Mouse (Mus musculus) ES-Bruce4 (cell line): ENCODE results near the gene Desi1. TPM values are rescaled to one million over a fixed set of nuclear protein-coding genes. Genes with fewer than 3 reads are reported as not detected.

ENCODE experiments used
- H3K27ac ChIP-seq: 2 replicates; pipeline ENCODE4 v1.5.1; 2012; ENCODE audit warnings: low read length, inconsistent platforms; ENCODE audit not compliant: insufficient read depth
- H3K27me3 ChIP-seq: 2 replicates; pipeline ENCODE4 v1.6.1; 2012; ENCODE audit warnings: mild to moderate bottlenecking, low read length, inconsistent platforms; ENCODE audit not compliant: control insufficient read depth, poor library complexity, insufficient read depth, severe bottlenecking
- H3K36me3 ChIP-seq: 2 replicates; pipeline ENCODE4 v1.6.1; 2012; ENCODE audit warnings: inconsistent platforms, mild to moderate bottlenecking, low read length, moderate library complexity; ENCODE audit not compliant: control insufficient read depth, poor library complexity, insufficient read depth, severe bottlenecking
- H3K4me1 ChIP-seq: one replicate; pipeline ENCODE4 v1.8.1; 2011; ENCODE audit warnings: low read length; ENCODE audit not compliant: control insufficient read depth, insufficient read depth
- H3K4me3 ChIP-seq: 2 replicates; pipeline ENCODE4 v1.5.1; 2011; ENCODE audit warnings: low read depth, mild to moderate bottlenecking, low read length
- H3K9ac ChIP-seq: 2 replicates; pipeline ENCODE4 v1.6.1; 2012; ENCODE audit warnings: low read depth, mild to moderate bottlenecking, inconsistent platforms; ENCODE audit not compliant: poor library complexity, severe bottlenecking
- H3K9me3 ChIP-seq: replicated peaks from 2 replicates; pipeline ENCODE4 v1.6.1; 2012; ENCODE audit warnings: mild to moderate bottlenecking, low read length, inconsistent platforms; ENCODE audit not compliant: control insufficient read depth, poor library complexity, insufficient read depth, severe bottlenecking
- CTCF ChIP-seq: IDR thresholded peaks from one replicate; pipeline ENCODE4 v1.8.1; 2011; ENCODE audit warnings: low read depth, low read length
- EP300 ChIP-seq: IDR thresholded peaks from 2 replicates; pipeline ENCODE4 v1.6.1; 2011; ENCODE audit warnings: low read depth, low read length; ENCODE audit not compliant: insufficient read depth
- POLR2A ChIP-seq: IDR thresholded peaks from one replicate; pipeline ENCODE4 v1.8.1; 2011; ENCODE audit warnings: low read length; ENCODE audit not compliant: insufficient read depth
- polyA plus RNA-seq: library from polyadenylated mRNA; stranded (reverse); fragments of >200 nt; gene quantifications from 2 replicates; pipeline ENCODE4 v1.2.4, GENCODE M21; 2011; ENCODE audit warnings: low read depth; ENCODE audit not compliant: missing spikeins, insufficient read depth, insufficient read length

Desi1 gene
- polyA plus RNA-seq, 1 experiment, result 45.9 TPM

DNA sequence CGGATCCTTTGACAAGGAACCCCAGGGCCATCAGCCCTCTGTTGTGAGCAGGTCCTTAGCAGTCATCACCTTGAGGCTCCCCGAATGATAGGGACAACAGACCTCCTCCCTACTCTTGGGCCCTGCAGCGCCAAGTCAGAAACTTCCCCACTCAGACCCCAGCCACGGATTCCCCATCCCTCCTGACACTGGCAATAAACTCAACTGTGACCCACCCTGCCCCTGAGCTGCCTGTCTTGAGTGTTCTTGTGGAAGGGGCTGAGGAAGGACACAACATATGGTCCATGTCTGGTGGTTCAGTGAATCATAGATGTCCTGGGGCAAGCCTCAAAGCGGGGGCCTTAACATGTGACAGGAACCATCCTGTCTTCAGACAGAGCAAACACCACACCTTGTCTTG, 82.9 kb downstream of the Desi1 start:
- H3K9ac ChIP-seq, result no peak overlapping the region
- no peak for TF ChIP-seq CTCF
- no peak for TF ChIP-seq POLR2A
- no peak for TF ChIP-seq EP300
- H3K4me3 ChIP-seq, result no peak overlapping the region
- no peak overlapping the region for H3K27ac ChIP-seq
- H3K9me3 ChIP-seq, result no peaks in the 10 kb centered on the region
- H3K4me1 ChIP-seq, result no peaks in the 10 kb centered on the region
- H3K36me3 ChIP-seq, result peaks cover 47% of the 10 kb centered on the region
- no peaks in the 10 kb centered on the region for H3K27me3 ChIP-seq

DNA sequence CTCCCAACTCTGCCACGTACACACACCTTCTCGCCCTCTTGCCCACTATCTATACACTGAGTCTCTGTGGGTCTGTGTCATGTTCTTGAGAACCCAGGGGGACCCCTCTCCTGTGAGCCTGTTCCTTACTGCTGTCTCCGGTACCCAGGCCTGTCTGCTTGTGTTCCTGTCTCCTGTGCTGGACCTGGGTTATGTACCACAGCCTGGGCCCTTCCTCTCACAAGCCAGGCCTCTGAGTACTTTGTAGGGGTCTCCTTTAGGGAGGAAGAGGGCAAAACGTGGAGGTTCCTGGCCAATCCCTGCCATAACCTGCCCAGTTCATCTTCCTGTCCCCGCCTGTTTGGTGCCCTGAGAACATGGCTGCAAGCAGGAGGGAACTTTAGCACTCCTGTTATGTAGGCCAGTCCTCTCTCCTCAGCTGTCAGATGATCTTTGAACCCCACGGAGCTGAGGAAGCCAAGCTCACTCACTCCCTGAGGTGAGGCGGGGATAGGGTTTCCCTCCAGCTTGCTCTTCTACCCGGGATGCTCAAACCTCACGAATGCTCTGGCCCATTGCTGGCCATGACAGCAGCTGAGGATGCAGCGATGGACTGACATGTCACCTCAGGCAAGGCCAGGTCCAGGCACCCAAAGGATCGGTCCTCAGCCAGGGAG, 84.1 kb downstream of the Desi1 start:
- H3K36me3 ChIP-seq, result peaks cover 36% of the 10 kb centered on the region
- no peak for TF ChIP-seq EP300
- TF ChIP-seq POLR2A, result no peak
- no peak for TF ChIP-seq CTCF
- H3K27ac ChIP-seq, result no peak overlapping the region
- no peak overlapping the region for H3K4me3 ChIP-seq
- H3K9me3 ChIP-seq, result no peaks in the 10 kb centered on the region
- no peaks in the 10 kb centered on the region for H3K4me1 ChIP-seq
- no peak overlapping the region for H3K9ac ChIP-seq
- H3K27me3 ChIP-seq, result no peaks in the 10 kb centered on the region

DNA sequence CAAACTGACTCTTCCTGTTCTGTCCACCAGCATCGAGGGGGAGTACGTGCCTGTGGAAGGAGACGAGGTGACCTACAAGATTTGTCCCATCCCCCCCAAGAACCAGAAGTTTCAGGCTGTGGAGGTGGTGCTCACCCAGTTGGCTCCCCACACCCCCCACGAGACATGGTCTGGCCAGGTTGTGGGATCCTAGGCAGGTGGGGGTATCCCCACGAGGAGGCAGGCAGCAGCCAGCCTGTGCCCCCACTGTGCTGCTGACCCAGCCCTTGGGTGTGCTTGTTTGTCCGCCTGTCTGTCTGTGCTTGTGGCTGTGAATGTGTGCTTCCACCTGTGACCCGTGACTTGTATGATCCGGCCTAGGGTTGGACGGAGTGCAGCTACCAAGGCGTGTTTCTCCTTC, 84.6 kb downstream of the Desi1 start:
- no peaks in the 10 kb centered on the region for H3K4me1 ChIP-seq
- no peak overlapping the region for H3K4me3 ChIP-seq
- H3K9me3 ChIP-seq, result no peaks in the 10 kb centered on the region
- TF ChIP-seq POLR2A (no peak), EP300 (no peak), CTCF (no peak)
- no peaks in the 10 kb centered on the region for H3K27me3 ChIP-seq
- no peak overlapping the region for H3K9ac ChIP-seq
- H3K36me3 ChIP-seq, result peaks cover 31% of the 10 kb centered on the region
- H3K27ac ChIP-seq, result no peak overlapping the region

DNA sequence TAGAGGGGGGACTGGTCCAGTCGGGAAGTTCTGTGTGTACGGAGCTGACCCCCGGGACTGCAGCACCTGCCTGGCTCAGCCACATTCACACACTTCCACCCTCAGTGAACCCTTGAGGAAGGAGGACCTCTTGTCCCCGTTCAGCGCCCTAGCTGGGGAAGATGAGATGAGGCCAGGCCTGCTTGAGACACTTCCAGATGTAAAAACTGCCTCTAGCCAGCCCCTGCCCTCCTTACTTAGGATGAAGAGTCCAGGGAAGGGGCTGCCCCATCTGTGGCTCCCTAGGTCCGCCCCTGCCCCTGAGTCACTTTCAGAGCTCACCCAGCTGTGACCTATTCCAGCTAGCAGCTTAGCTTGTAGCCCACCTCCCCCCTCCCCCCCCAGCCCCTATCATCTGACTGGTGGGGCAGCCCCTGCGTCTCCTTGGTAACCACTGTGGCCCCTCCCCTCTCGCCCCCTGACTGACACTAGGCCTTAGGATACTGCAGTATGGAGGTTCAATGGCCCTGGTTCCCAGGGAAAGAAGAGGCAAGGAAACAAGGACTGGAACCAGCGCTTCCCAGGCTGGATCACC, 90.4 kb downstream of the Desi1 start:
- no peak overlapping the region for H3K4me3 ChIP-seq
- TF ChIP-seq EP300, result no peak
- no peak for TF ChIP-seq POLR2A
- TF ChIP-seq CTCF, result no peak
- no peaks in the 10 kb centered on the region for H3K27me3 ChIP-seq
- H3K36me3 ChIP-seq, result no peaks in the 10 kb centered on the region
- no peaks in the 10 kb centered on the region for H3K9me3 ChIP-seq
- no peak overlapping the region for H3K9ac ChIP-seq
- peaks cover 2% of the 10 kb centered on the region for H3K4me1 ChIP-seq
- H3K27ac ChIP-seq, result no peak overlapping the region

Other genes with a start within 250 kb of the Desi1 start
- 33.9 and 36.0 TPM in 2 replicates for gene Tef, start 231.4 kb downstream of the Desi1 start, polyA plus RNA-seq
- gene Tob2, start 175.1 kb downstream of the Desi1 start, polyA plus RNA-seq, result 10.7 and 12.7 TPM in 2 replicates
- 150 and 172 TPM in 2 replicates for gene Phf5a, start 162.0 kb downstream of the Desi1 start, polyA plus RNA-seq
- gene Aco2, start 161.6 kb downstream of the Desi1 start, polyA plus RNA-seq, result 174 and 181 TPM in 2 replicates
- gene Polr3h, start 107.6 kb downstream of the Desi1 start, polyA plus RNA-seq, result 21.8 and 25.5 TPM in 2 replicates
- gene Csdc2, start 97.1 kb downstream of the Desi1 start, polyA plus RNA-seq, result 4.0 and 4.9 TPM in 2 replicates
- 338 and 387 TPM in 2 replicates for gene Pmm1, start 72.9 kb downstream of the Desi1 start, polyA plus RNA-seq
- gene 1700029P11Rik, start 53.3 kb downstream of the Desi1 start, polyA plus RNA-seq, result 3.5 and 4.8 TPM in 2 replicates
- gene Xrcc6, start 46.0 kb downstream of the Desi1 start, polyA plus RNA-seq, result 98.6 and 131 TPM in 2 replicates
- gene Snu13, start 13.7 kb upstream of the Desi1 start, polyA plus RNA-seq, result 271 and 279 TPM in 2 replicates
- not detected in 2 replicates for gene 4930407I10Rik, start 25.3 kb upstream of the Desi1 start, polyA plus RNA-seq
- 0.23 TPM in 1 of 2 replicates, not detected in the other for gene Mei1, start 36.1 kb upstream of the Desi1 start, polyA plus RNA-seq
- gene Ccdc134, start 94.1 kb upstream of the Desi1 start, polyA plus RNA-seq, result 13.7 and 15.0 TPM in 2 replicates
- gene Srebf2, start 113.3 kb upstream of the Desi1 start, polyA plus RNA-seq, result 205 and 210 TPM in 2 replicates
- 6.8 and 7.4 TPM in 2 replicates for gene Shisa8, start 179.0 kb upstream of the Desi1 start, polyA plus RNA-seq
- gene Tnfrsf13c, start 190.5 kb upstream of the Desi1 start, polyA plus RNA-seq, result 1.9 and 2.3 TPM in 2 replicates
- gene Cenpm, start 210.9 kb upstream of the Desi1 start, polyA plus RNA-seq, result 43.2 and 52.0 TPM in 2 replicates
- not detected in 2 replicates for gene 1500009C09Rik, start 218.5 kb upstream of the Desi1 start, polyA plus RNA-seq
- 8.8 and 9.7 TPM in 2 replicates for gene Sept3, start 241.0 kb upstream of the Desi1 start, polyA plus RNA-seq